Mouse (Mus musculus) hindbrain, embryonic 13.5 days (tissue): Measurements from ENCODE around the gene Vps53. TPM values are rescaled to one million over a fixed set of nuclear protein-coding genes. Genes with fewer than 3 reads are reported as not detected.

Source experiments
- ATAC-seq: fragments of 200-750 bp; cut with Nextera tagmentation; 2 replicates; pipeline ENCODE4 v1.8.0; 2017; ENCODE audit warnings: moderate TSS enrichment; ENCODE audit not compliant: low FRiP score
- H3K27ac ChIP-seq: fragments of 300-500 bp; sonication (generic); 2 replicates; pipeline ENCODE4 v1.5.1; 2015; ENCODE audit warnings: inconsistent platforms, mild to moderate bottlenecking, moderate library complexity
- H3K27me3 ChIP-seq: fragments of 300-500 bp; sonication (generic); 2 replicates; pipeline ENCODE4 v1.6.1; 2015; ENCODE audit warnings: mild to moderate bottlenecking, inconsistent platforms
- H3K36me3 ChIP-seq: fragments of 300-500 bp; sonication (generic); 2 replicates; pipeline ENCODE4 v1.6.1; 2015; ENCODE audit warnings: mild to moderate bottlenecking, inconsistent platforms
- H3K4me1 ChIP-seq: fragments of 300-500 bp; sonication (generic); replicated peaks from 2 replicates; pipeline ENCODE4 v1.6.1; 2015; ENCODE audit warnings: inconsistent platforms
- H3K4me2 ChIP-seq: fragments of 300-500 bp; sonication (generic); 2 replicates; pipeline ENCODE4 v1.6.1; 2015; ENCODE audit warnings: inconsistent platforms, mild to moderate bottlenecking, moderate library complexity
- H3K4me3 ChIP-seq: fragments of 300-500 bp; sonication (generic); 2 replicates; pipeline ENCODE4 v1.5.1; 2015; ENCODE audit warnings: mild to moderate bottlenecking, inconsistent platforms
- H3K9ac ChIP-seq: fragments of 300-500 bp; sonication (generic); 2 replicates; pipeline ENCODE4 v1.6.1; 2015; ENCODE audit warnings: mild to moderate bottlenecking, inconsistent platforms
- H3K9me3 ChIP-seq: fragments of 300-500 bp; sonication (generic); 2 replicates; pipeline ENCODE4 v1.6.1; 2016; ENCODE audit warnings: inconsistent platforms
- WGBS: fragments of 180-500 bp; shearing (Covaris S2); methylation state at CpG from one replicate; pipeline ENCODE4 v1.1.7; 2015; 5-methylcytosine and 5-hydroxymethylcytosine counted together
- polyA plus RNA-seq: library from polyadenylated mRNA; unstranded; fragments of >200 nt; fragmentation: Nextera tagmentation; extraction: Ambion mirVana; gene quantifications from 2 replicates; pipeline ENCODE4 v1.2.1, GENCODE M21; 2015

Gene Vps53
- polyA plus RNA-seq, 1 experiment from 2014 or later = 67.2 TPM

- no peak for ATAC-seq
- Histone ChIP-seq H3K4me3 (no peak overlapping the region), H3K36me3 (peaks cover 70% of the 10 kb centered on the region), H3K4me2 (no peak overlapping the region), H3K27ac (no peak overlapping the region), H3K9me3 (no peaks in the 10 kb centered on the region), H3K9ac (no peak overlapping the region), H3K27me3 (no peaks in the 10 kb centered on the region), H3K4me1 (no peaks in the 10 kb centered on the region)
- 88% methylated on average over 7 of the region's 7 CpGs for WGBS
Observed at GRCm38 (mm10) chr11:76135641-76136437, 43.6 kb downstream of the Vps53 start.

GRCm38 (mm10) chr11:76130859-76131258 is 48.6 kb downstream of the Vps53 start:
- Histone ChIP-seq H3K4me1 (no peaks in the 10 kb centered on the region), H3K4me3 (no peak overlapping the region), H3K9ac (no peak overlapping the region), H3K27me3 (no peaks in the 10 kb centered on the region), H3K27ac (no peak overlapping the region), H3K4me2 (no peak overlapping the region), H3K9me3 (no peaks in the 10 kb centered on the region), H3K36me3 (peaks cover 60% of the 10 kb centered on the region)
- 86% methylated on average over 5 of the region's 5 CpGs for WGBS
- ATAC-seq = no peak

- WGBS = 83% methylated on average over 8 of the region's 8 CpGs
- no peak overlapping the region for H3K27ac ChIP-seq
- H3K4me3 ChIP-seq = no peak overlapping the region
- H3K4me1 ChIP-seq = no peaks in the 10 kb centered on the region
- H3K27me3 ChIP-seq = no peaks in the 10 kb centered on the region
- no peak overlapping the region for H3K9ac ChIP-seq
- no peak for ATAC-seq
- H3K4me2 ChIP-seq = no peak overlapping the region
- H3K9me3 ChIP-seq = no peaks in the 10 kb centered on the region
- H3K36me3 ChIP-seq = peaks cover 53% of the 10 kb centered on the region
Observed at GRCm38 (mm10) chr11:76125386-76125785, 54.1 kb downstream of the Vps53 start.

GRCm38 (mm10) chr11:76123517-76123916 is 55.9 kb downstream of the Vps53 start:
- peaks cover 58% of the 10 kb centered on the region for H3K36me3 ChIP-seq
- no peak overlapping the region for H3K9ac ChIP-seq
- H3K9me3 ChIP-seq = no peaks in the 10 kb centered on the region
- no peaks in the 10 kb centered on the region for H3K27me3 ChIP-seq
- no peak overlapping the region for H3K4me3 ChIP-seq
- H3K27ac ChIP-seq = no peak overlapping the region
- no peak overlapping the region for H3K4me2 ChIP-seq
- 87% methylated on average over 1 of the region's 1 CpGs for WGBS
- H3K4me1 ChIP-seq = no peaks in the 10 kb centered on the region
- no peak for ATAC-seq

- Histone ChIP-seq H3K9ac (no peak overlapping the region), H3K4me2 (no peak overlapping the region), H3K27me3 (no peaks in the 10 kb centered on the region), H3K27ac (no peak overlapping the region), H3K4me3 (no peak overlapping the region), H3K9me3 (no peaks in the 10 kb centered on the region), H3K36me3 (peaks cover 63% of the 10 kb centered on the region), H3K4me1 (no peaks in the 10 kb centered on the region)
- WGBS = 96% methylated on average over 2 of the region's 2 CpGs
- no peak for ATAC-seq
Observed at GRCm38 (mm10) chr11:76122571-76122970, 56.9 kb downstream of the Vps53 start.

- Histone ChIP-seq H3K4me2 (no peak overlapping the region), H3K9me3 (no peaks in the 10 kb centered on the region), H3K9ac (no peak overlapping the region), H3K36me3 (peaks cover 76% of the 10 kb centered on the region), H3K4me3 (no peak overlapping the region), H3K4me1 (no peaks in the 10 kb centered on the region), H3K27ac (no peak overlapping the region), H3K27me3 (no peaks in the 10 kb centered on the region)
- ATAC-seq = no peak
- 86% methylated on average over 4 of the region's 4 CpGs for WGBS
Observed at GRCm38 (mm10) chr11:76121086-76121485, 58.4 kb downstream of the Vps53 start.

DNA sequence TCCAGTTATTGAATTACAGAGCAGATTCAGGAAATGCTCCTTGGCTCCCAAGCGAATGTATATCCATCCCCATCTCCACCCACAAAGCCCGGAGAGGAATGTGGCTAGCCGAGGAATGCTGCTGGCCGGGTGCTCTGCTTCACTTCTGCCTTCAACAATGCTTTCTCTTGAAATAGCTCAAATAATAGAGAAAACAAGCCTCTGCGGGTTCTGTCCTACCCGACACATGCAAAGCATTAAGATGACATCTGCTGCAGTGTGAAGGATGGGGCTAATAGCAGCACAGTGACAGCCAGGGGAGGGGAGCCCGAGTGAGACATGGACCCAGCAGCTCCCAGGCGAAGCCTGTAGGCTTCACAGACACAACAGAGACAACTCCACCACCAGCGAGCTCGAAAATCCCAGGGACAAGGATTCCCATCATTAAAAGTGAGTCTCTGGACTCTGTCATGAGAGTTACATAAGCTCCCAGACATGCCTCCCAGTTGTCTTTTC is 59.0 kb downstream of the Vps53 start:
- WGBS = 71% methylated on average over 10 of the region's 10 CpGs
- no peak overlapping the region for H3K4me2 ChIP-seq
- no peaks in the 10 kb centered on the region for H3K27me3 ChIP-seq
- no peaks in the 10 kb centered on the region for H3K9me3 ChIP-seq
- no peak overlapping the region for H3K4me3 ChIP-seq
- no peak overlapping the region for H3K27ac ChIP-seq
- H3K36me3 ChIP-seq = peaks cover 76% of the 10 kb centered on the region
- H3K4me1 ChIP-seq = no peaks in the 10 kb centered on the region
- H3K9ac ChIP-seq = no peak overlapping the region
- no peak for ATAC-seq

GRCm38 (mm10) chr11:76110416-76110815 is 69.0 kb downstream of the Vps53 start:
- no peak overlapping the region for H3K4me2 ChIP-seq
- H3K27ac ChIP-seq = no peak overlapping the region
- no peak for ATAC-seq
- peaks cover 75% of the 10 kb centered on the region for H3K36me3 ChIP-seq
- H3K27me3 ChIP-seq = no peaks in the 10 kb centered on the region
- H3K4me3 ChIP-seq = no peak overlapping the region
- H3K4me1 ChIP-seq = no peaks in the 10 kb centered on the region
- WGBS = 95% methylated on average over 3 of the region's 3 CpGs
- H3K9ac ChIP-seq = no peak overlapping the region
- no peaks in the 10 kb centered on the region for H3K9me3 ChIP-seq

- Histone ChIP-seq H3K4me3 (no peak overlapping the region), H3K27ac (no peak overlapping the region), H3K27me3 (no peaks in the 10 kb centered on the region), H3K9ac (no peak overlapping the region), H3K36me3 (peaks cover 68% of the 10 kb centered on the region), H3K4me1 (no peaks in the 10 kb centered on the region), H3K4me2 (no peak overlapping the region), H3K9me3 (no peaks in the 10 kb centered on the region)
- WGBS = 90% methylated on average over 11 of the region's 11 CpGs
- ATAC-seq = no peak
Observed at GRCm38 (mm10) chr11:76106551-76107496, 72.6 kb downstream of the Vps53 start.

DNA sequence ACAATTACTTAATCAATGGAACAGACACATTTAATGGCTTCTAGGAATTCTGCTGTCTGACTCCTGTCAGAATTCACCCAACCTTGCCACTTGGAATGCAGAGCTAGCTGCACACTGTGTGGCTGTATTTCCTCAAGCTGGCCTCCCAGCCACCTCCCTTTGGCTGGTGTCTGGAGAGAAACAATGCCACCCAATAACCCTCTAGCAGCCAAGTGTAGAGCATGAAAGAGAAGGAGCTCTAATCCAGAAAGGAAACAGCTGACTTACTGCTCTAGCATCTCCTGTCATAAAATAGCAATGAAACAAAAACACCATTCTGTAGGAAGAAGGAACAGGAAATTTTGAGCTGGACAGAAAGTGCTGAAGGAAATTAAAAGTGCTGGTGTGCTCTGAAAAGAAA is 78.3 kb downstream of the Vps53 start:
- no peaks in the 10 kb centered on the region for H3K4me1 ChIP-seq
- no peaks in the 10 kb centered on the region for H3K27me3 ChIP-seq
- ATAC-seq = no peak
- H3K4me2 ChIP-seq = no peak overlapping the region
- peaks cover 70% of the 10 kb centered on the region for H3K36me3 ChIP-seq
- H3K4me3 ChIP-seq = no peak overlapping the region
- no peaks in the 10 kb centered on the region for H3K9me3 ChIP-seq
- H3K27ac ChIP-seq = no peak overlapping the region
- no peak overlapping the region for H3K9ac ChIP-seq

GRCm38 (mm10) chr11:76099193-76099975 is 80.1 kb downstream of the Vps53 start:
- Histone ChIP-seq H3K4me1 (no peaks in the 10 kb centered on the region), H3K27ac (no peak overlapping the region), H3K36me3 (peaks cover 56% of the 10 kb centered on the region), H3K4me2 (no peak overlapping the region), H3K4me3 (no peak overlapping the region), H3K9me3 (no peaks in the 10 kb centered on the region), H3K27me3 (no peaks in the 10 kb centered on the region), H3K9ac (no peak overlapping the region)
- 80% methylated on average over 4 of the region's 4 CpGs for WGBS
- no peak for ATAC-seq

- WGBS = 93% methylated on average over 8 of the region's 8 CpGs
- ATAC-seq = no peak
- H3K36me3 ChIP-seq = peaks cover 52% of the 10 kb centered on the region
- no peaks in the 10 kb centered on the region for H3K9me3 ChIP-seq
- no peak overlapping the region for H3K27ac ChIP-seq
- H3K4me3 ChIP-seq = no peak overlapping the region
- H3K4me1 ChIP-seq = no peaks in the 10 kb centered on the region
- H3K4me2 ChIP-seq = no peak overlapping the region
- no peak overlapping the region for H3K9ac ChIP-seq
- H3K27me3 ChIP-seq = no peaks in the 10 kb centered on the region
Observed at GRCm38 (mm10) chr11:76093610-76094009, 85.8 kb downstream of the Vps53 start.
